Mouse (Mus musculus) heart, embryonic 15.5 days (tissue): Measurements from ENCODE around the gene Htr1d. TPM values are rescaled to one million over a fixed set of nuclear protein-coding genes. Genes with fewer than 3 reads are reported as not detected.

Experiments used
- ATAC-seq: fragments of 200-750 bp; cut with Nextera tagmentation; replicated peaks from 2 replicates; pipeline ENCODE4 v1.8.0; 2017; ENCODE audit warnings: low read depth, moderate TSS enrichment; ENCODE audit not compliant: insufficient number of reproducible peaks, insufficient read depth, low FRiP score
- H3K27ac ChIP-seq: fragments of 300-500 bp; sonication (generic); 2 replicates; pipeline ENCODE4 v1.5.1; 2015; ENCODE audit warnings: mild to moderate bottlenecking, inconsistent platforms
- H3K27me3 ChIP-seq: fragments of 300-500 bp; sonication (generic); 2 replicates; pipeline ENCODE4 v1.6.1; 2015; ENCODE audit warnings: inconsistent platforms
- H3K36me3 ChIP-seq: fragments of 300-500 bp; sonication (generic); 2 replicates; pipeline ENCODE4 v1.6.1; 2015; ENCODE audit warnings: mild to moderate bottlenecking, inconsistent platforms
- H3K4me1 ChIP-seq: fragments of 300-500 bp; sonication (generic); replicated peaks from 2 replicates; pipeline ENCODE4 v1.6.1; 2015; ENCODE audit warnings: inconsistent platforms
- H3K4me2 ChIP-seq: fragments of 300-500 bp; sonication (generic); 2 replicates; pipeline ENCODE4 v1.6.1; 2015; ENCODE audit warnings: inconsistent platforms, mild to moderate bottlenecking, moderate library complexity
- H3K4me3 ChIP-seq: fragments of 300-500 bp; sonication (generic); 2 replicates; pipeline ENCODE4 v1.5.1; 2015; ENCODE audit warnings: mild to moderate bottlenecking, inconsistent platforms
- H3K9ac ChIP-seq: fragments of 300-500 bp; sonication (generic); 2 replicates; pipeline ENCODE4 v1.6.1; 2015; ENCODE audit warnings: mild to moderate bottlenecking, inconsistent platforms
- H3K9me3 ChIP-seq: fragments of 300-500 bp; sonication (generic); replicated peaks from 2 replicates; pipeline ENCODE4 v1.6.1; 2016; ENCODE audit warnings: inconsistent platforms
- WGBS: fragments of 180-500 bp; shearing (Covaris S2); methylation state at CpG from one replicate; pipeline ENCODE4 v1.1.7; 2015; ENCODE audit warnings: mixed read lengths; 5-methylcytosine and 5-hydroxymethylcytosine counted together
- polyA plus RNA-seq: library from polyadenylated mRNA; unstranded; fragments of >200 nt; fragmentation: Nextera tagmentation; extraction: Ambion mirVana; gene quantifications from 2 replicates; pipeline ENCODE4 v1.2.1, GENCODE M21; 2015

Gene Htr1d
- polyA plus RNA-seq, 1 experiment from 2014 or later = 0.37 TPM

- Histone ChIP-seq H3K9me3 (no peaks in the 10 kb centered on the region), H3K4me1 (peaks cover 15% of the 10 kb centered on the region), H3K36me3 (no peaks in the 10 kb centered on the region), H3K9ac (no peak overlapping the region), H3K4me3 (no peak overlapping the region), H3K4me2 (no peak overlapping the region), H3K27me3 (peaks cover 2% of the 10 kb centered on the region; the same call in 1 of the 2 replicates), H3K27ac (no peak overlapping the region)
- ATAC-seq = no peak
- 87% methylated on average over 3 of the region's 3 CpGs for WGBS
These were observed 29.0 kb downstream of the Htr1d start for GRCm38 (mm10) chr4:136452286-136452685.

GRCm38 (mm10) chr4:136452792-136453191 lies 29.5 kb downstream of the Htr1d start:
- H3K27me3 ChIP-seq = peaks cover 2% of the 10 kb centered on the region; the same call in 1 of the 2 replicates
- no peak for ATAC-seq
- H3K9ac ChIP-seq = no peak overlapping the region
- H3K4me3 ChIP-seq = no peak overlapping the region
- H3K4me1 ChIP-seq = peaks cover 15% of the 10 kb centered on the region
- H3K9me3 ChIP-seq = no peaks in the 10 kb centered on the region
- H3K27ac ChIP-seq = no peak overlapping the region
- 54% methylated on average over 5 of the region's 5 CpGs for WGBS
- H3K36me3 ChIP-seq = no peaks in the 10 kb centered on the region
- no peak overlapping the region for H3K4me2 ChIP-seq

- H3K4me2 ChIP-seq = peak overlapping the region; percentile 70
- no peak overlapping the region for H3K27ac ChIP-seq
- no peaks in the 10 kb centered on the region for H3K36me3 ChIP-seq
- H3K9me3 ChIP-seq = no peaks in the 10 kb centered on the region
- peak overlapping the region; percentile 47 for H3K9ac ChIP-seq
- H3K4me3 ChIP-seq = peak overlapping the region; percentile 41
- 4% methylated on average over 10 of the region's 10 CpGs for WGBS
- peaks cover 2% of the 10 kb centered on the region; the same call in 1 of the 2 replicates for H3K27me3 ChIP-seq
- ATAC-seq = no peak; the same call in 1 of the 2 replicates
- H3K4me1 ChIP-seq = peaks cover 15% of the 10 kb centered on the region
These were observed 31.5 kb downstream of the Htr1d start for GRCm38 (mm10) chr4:136454850-136455260.

GRCm38 (mm10) chr4:136456516-136457218 lies 33.3 kb downstream of the Htr1d start:
- ATAC-seq = no peak
- Histone ChIP-seq H3K4me2 (no peak overlapping the region), H3K27me3 (peaks cover 2% of the 10 kb centered on the region; the same call in 1 of the 2 replicates), H3K4me1 (peaks cover 8% of the 10 kb centered on the region), H3K4me3 (no peak overlapping the region), H3K9me3 (no peaks in the 10 kb centered on the region), H3K9ac (no peak overlapping the region), H3K27ac (no peak overlapping the region), H3K36me3 (no peaks in the 10 kb centered on the region)
- WGBS = 85% methylated on average over 6 of the region's 6 CpGs

DNA sequence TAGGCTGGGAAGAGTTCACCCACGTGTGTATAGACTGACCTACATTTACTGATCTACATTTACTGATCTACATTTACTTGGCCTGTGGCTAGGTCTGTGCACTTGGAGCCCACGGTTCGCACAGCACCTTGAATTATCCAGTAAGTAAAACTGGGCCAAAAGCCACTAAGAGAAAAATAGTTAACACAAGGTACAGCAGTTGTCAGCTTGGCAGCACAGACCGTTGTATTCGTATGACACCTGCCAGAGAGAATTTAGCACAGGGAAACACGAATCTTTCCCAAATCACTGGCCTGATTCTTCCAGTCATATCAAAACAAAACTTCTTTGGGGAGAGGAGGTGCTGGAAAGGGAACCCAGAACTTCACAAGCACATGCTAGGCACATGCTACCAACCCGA lies 35.0 kb downstream of the Htr1d start:
- Histone ChIP-seq H3K4me3 (no peak overlapping the region), H3K27me3 (peaks cover under 1% of the 10 kb centered on the region; the same call in 1 of the 2 replicates), H3K9me3 (no peaks in the 10 kb centered on the region), H3K27ac (no peak overlapping the region), H3K36me3 (no peaks in the 10 kb centered on the region), H3K4me2 (no peak overlapping the region), H3K9ac (no peak overlapping the region), H3K4me1 (peaks cover 13% of the 10 kb centered on the region)
- ATAC-seq = no peak
- WGBS = 79% methylated on average over 7 of the region's 7 CpGs

DNA sequence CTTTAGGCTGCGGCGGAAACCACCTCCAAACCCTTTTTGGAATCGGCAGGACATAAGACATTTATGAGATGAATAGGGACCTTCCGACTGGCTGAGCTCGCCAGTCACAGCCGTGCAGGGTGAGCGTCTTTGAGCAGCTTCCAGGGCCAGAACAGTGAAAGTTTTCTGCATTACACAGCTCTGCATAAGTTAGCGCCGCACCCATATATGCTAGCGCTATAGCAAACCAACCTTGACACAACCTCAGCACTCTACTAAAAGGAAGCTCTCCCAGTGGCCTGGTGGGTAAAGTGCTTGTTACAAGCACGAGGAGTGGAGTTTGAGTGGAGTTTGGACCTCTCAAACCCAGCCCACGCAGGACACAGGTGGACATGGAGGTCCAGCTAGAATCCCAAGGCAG lies 35.9 kb downstream of the Htr1d start:
- Histone ChIP-seq H3K9me3 (no peaks in the 10 kb centered on the region), H3K27me3 (no peaks in the 10 kb centered on the region; the same call in 1 of the 2 replicates), H3K36me3 (no peaks in the 10 kb centered on the region), H3K27ac (no peak overlapping the region), H3K4me1 (peaks cover 14% of the 10 kb centered on the region), H3K9ac (no peak overlapping the region), H3K4me3 (no peak overlapping the region), H3K4me2 (no peak overlapping the region)
- 79% methylated on average over 12 of the region's 12 CpGs for WGBS
- no peak for ATAC-seq

GRCm38 (mm10) chr4:136461206-136461605 lies 37.9 kb downstream of the Htr1d start:
- Histone ChIP-seq H3K9ac (no peak overlapping the region), H3K27ac (no peak overlapping the region), H3K4me2 (peak overlapping the region; percentile 94; the same call in 1 of the 2 replicates), H3K4me1 (peaks cover 15% of the 10 kb centered on the region), H3K4me3 (no peak overlapping the region), H3K27me3 (no peaks in the 10 kb centered on the region), H3K36me3 (no peaks in the 10 kb centered on the region), H3K9me3 (no peaks in the 10 kb centered on the region)
- WGBS = 56% methylated on average over 4 of the region's 4 CpGs
- no peak for ATAC-seq

DNA sequence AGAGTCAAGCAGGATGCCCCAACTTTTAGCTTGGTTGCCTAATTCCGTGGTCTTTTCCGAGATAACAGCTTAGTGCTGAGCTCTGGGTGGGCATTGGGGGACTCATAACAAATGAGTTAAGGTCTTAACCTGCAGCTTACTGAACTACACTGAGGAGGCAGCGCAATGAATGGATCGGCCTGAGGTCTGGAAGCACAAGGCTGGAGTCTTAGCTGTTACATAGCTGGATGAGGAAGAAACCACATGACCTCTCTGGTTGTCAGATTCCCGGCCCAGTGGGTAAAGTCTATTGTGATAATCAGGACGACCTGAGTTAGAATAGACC lies 38.4 kb downstream of the Htr1d start:
- Histone ChIP-seq H3K27me3 (no peaks in the 10 kb centered on the region), H3K36me3 (no peaks in the 10 kb centered on the region), H3K9me3 (no peaks in the 10 kb centered on the region), H3K4me1 (peaks cover 18% of the 10 kb centered on the region), H3K27ac (peak overlapping the region; percentile 85), H3K9ac (peak overlapping the region; percentile 67; the same call in 1 of the 2 replicates), H3K4me2 (peak overlapping the region; percentile 94), H3K4me3 (peak overlapping the region; percentile 67)
- no peak for ATAC-seq
- WGBS = 21% methylated on average over 6 of the region's 6 CpGs

- H3K9ac ChIP-seq = peak within 1 kb of the TSS; percentile 67
- peak; percentile 77 for ATAC-seq
- WGBS = under 1% methylated on average over 60 of the region's 64 CpGs
- peaks cover 18% of the 10 kb centered on the region for H3K4me1 ChIP-seq
- peak within 1 kb of the TSS; percentile 67 for H3K4me3 ChIP-seq
- H3K27me3 ChIP-seq = no peaks in the 10 kb centered on the region
- no peaks in the 10 kb centered on the region for H3K9me3 ChIP-seq
- H3K4me2 ChIP-seq = peak within 1 kb of the TSS; percentile 94
- no peaks in the 10 kb centered on the region for H3K36me3 ChIP-seq
- H3K27ac ChIP-seq = peak within 1 kb of the TSS; percentile 85
These were observed 38.9 kb downstream of the Htr1d start, which contains the start of gene 6030445D17Rik for GRCm38 (mm10) chr4:136462086-136462838. Gene 6030445D17Rik, plus strand, starts transcription at chr4:136462250.

DNA sequence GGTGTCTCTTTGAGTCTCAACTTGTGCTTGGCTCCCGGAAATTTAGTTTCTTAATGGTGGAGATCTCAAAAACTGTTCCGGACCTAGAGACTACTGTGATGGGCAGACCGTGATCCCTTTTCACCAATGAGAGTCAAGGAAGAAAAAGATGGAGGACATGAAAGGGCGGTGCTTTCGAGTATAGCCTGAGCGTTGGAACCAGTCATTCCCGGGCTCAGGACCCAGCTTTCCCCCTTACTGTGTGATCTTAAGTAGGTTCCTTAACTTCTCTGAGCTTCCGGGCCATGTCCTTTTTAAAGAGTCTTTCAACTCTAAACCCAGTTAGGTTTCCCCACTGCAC lies 39.5 kb downstream of the Htr1d start:
- H3K4me1 ChIP-seq = peaks cover 18% of the 10 kb centered on the region
- peak overlapping the region; percentile 67 for H3K4me3 ChIP-seq
- no peaks in the 10 kb centered on the region for H3K36me3 ChIP-seq
- no peaks in the 10 kb centered on the region for H3K9me3 ChIP-seq
- peak; percentile 25; the same call in 1 of the 2 replicates for ATAC-seq
- peak overlapping the region; percentile 85 for H3K27ac ChIP-seq
- 1% methylated on average over 8 of the region's 8 CpGs for WGBS
- H3K27me3 ChIP-seq = no peaks in the 10 kb centered on the region
- peak overlapping the region; percentile 94 for H3K4me2 ChIP-seq
- peak overlapping the region; percentile 67 for H3K9ac ChIP-seq

DNA sequence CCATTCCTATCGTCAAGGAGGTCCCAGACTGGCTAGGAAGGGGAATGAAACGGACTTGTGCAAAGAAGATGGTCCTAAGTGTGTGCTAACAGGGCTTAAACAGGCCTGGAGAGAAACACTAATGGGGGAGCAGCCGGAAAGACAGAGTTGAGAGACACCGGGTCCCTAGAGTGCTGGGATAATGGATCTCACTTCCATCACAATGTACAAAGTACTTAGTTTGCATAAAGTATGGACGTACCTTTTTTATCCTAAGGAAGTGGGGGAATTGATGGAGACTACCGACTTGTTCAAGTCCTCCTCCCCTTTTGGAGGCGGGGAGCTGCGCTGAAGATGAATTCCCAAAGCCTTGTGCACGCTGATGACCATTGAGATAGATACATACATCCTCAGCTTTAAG lies 40.1 kb downstream of the Htr1d start:
- Histone ChIP-seq H3K9me3 (no peaks in the 10 kb centered on the region), H3K4me1 (peaks cover 18% of the 10 kb centered on the region), H3K4me2 (peak overlapping the region; percentile 94), H3K36me3 (no peaks in the 10 kb centered on the region), H3K9ac (no peak overlapping the region; the same call in 1 of the 2 replicates), H3K27ac (no peak overlapping the region), H3K4me3 (peak overlapping the region; percentile 67), H3K27me3 (no peaks in the 10 kb centered on the region)
- ATAC-seq = no peak
- 40% methylated on average over 9 of the region's 9 CpGs for WGBS
